Mouse (Mus musculus) testis, adult 2 months (tissue): ENCODE measurements around the gene B3galt2.

Source experiments
- CTCF ChIP-seq: fragments of 200-500 bp; IDR thresholded peaks from 2 replicates; pipeline ENCODE4 v1.5.1; 2012; ENCODE audit warnings: low read depth, mild to moderate bottlenecking, inconsistent platforms, low read length, moderate library complexity; ENCODE audit not compliant: control insufficient read depth, insufficient read depth, insufficient replicate concordance
- POLR2A ChIP-seq: fragments of 200-500 bp; IDR thresholded peaks from 2 replicates; pipeline ENCODE4 v1.6.1; 2012; ENCODE audit warnings: low read depth, mild to moderate bottlenecking, inconsistent platforms, low read length, moderate library complexity; ENCODE audit not compliant: control insufficient read depth

GRCm38 (mm10) chr1:143681108-143681507 is 40.6 kb downstream of the B3galt2 start:
- no peak for TF ChIP-seq CTCF
- TF ChIP-seq POLR2A, result no peak
